Mouse (Mus musculus) small intestine, adult 2 months (tissue): Measurements from ENCODE around the gene Gm49405.

ENCODE experiments used
- CTCF ChIP-seq: fragments of 200-500 bp; IDR thresholded peaks from 2 replicates; pipeline ENCODE4 v1.5.1; 2012; ENCODE audit warnings: low read depth, mild to moderate bottlenecking, control low read depth, inconsistent platforms, low read length, moderate library complexity, mixed read lengths; ENCODE audit not compliant: insufficient replicate concordance, insufficient read length; ENCODE audit errors: extremely low read depth
- POLR2A ChIP-seq: fragments of 200-500 bp; IDR thresholded peaks from 2 replicates; pipeline ENCODE4 v1.6.1; 2012; ENCODE audit warnings: low read depth, mild to moderate bottlenecking, control low read depth, inconsistent platforms, low read length, moderate library complexity

- TF ChIP-seq CTCF (no peak), POLR2A (no peak)
Observed at GRCm38 (mm10) chr19:4052516-4053030, 52.1 kb downstream of the Gm49405 start.
